Mouse (Mus musculus) G1E (cell line): ENCODE results near the gene Olfr718-ps1. TPM values are rescaled to one million over a fixed set of nuclear protein-coding genes. Genes with fewer than 3 reads are reported as not detected.

ENCODE experiments used
- ATAC-seq: 2 replicates; pipeline ENCODE4 v1.8.0; 2016; ENCODE audit warnings: mild to moderate bottlenecking; ENCODE audit not compliant: insufficient number of reproducible peaks, poor library complexity, low FRiP score, severe bottlenecking; ENCODE audit errors: extremely low read depth
- DNase-seq: peaks from one replicate; pipeline ENCODE4 v3.0.0; 2012; ENCODE audit warnings: low spot score
- H3K27me3 ChIP-seq: 2 replicates; pipeline ENCODE4 v1.6.1; 2012; ENCODE audit warnings: mild to moderate bottlenecking, low read length, inconsistent platforms; ENCODE audit not compliant: insufficient read depth
- H3K36me3 ChIP-seq: replicated peaks from 2 replicates; pipeline ENCODE3; 2012; ENCODE audit warnings: mild to moderate bottlenecking, inconsistent platforms
- H3K4me1 ChIP-seq: 2 replicates; pipeline ENCODE4 v1.6.1; 2012; ENCODE audit warnings: low read depth, low read length, inconsistent platforms, mixed read lengths; ENCODE audit not compliant: insufficient read depth
- H3K4me3 ChIP-seq: 2 replicates; pipeline ENCODE4 v1.5.1; 2012; ENCODE audit warnings: low read depth, mild to moderate bottlenecking, inconsistent platforms, low read length, moderate library complexity, mixed read lengths
- H3K9me3 ChIP-seq: replicated peaks from 2 replicates; pipeline ENCODE4 v1.6.1; 2012; ENCODE audit warnings: inconsistent platforms
- CTCF ChIP-seq: IDR thresholded peaks from 2 replicates; pipeline ENCODE4 v1.5.1; 2012; ENCODE audit warnings: low read depth, low read length, inconsistent platforms, mixed read lengths
- GATA1 ChIP-seq: IDR thresholded peaks from 2 replicates; pipeline ENCODE4 v1.6.1; 2012; ENCODE audit warnings: borderline replicate concordance, low read length, inconsistent platforms, mixed read lengths
- GATA2 ChIP-seq: IDR thresholded peaks from 2 replicates; pipeline ENCODE4 v1.6.1; 2012; ENCODE audit warnings: low read depth, low read length, inconsistent platforms, borderline replicate concordance
- POLR2AphosphoS5 ChIP-seq: IDR thresholded peaks from 2 replicates; pipeline ENCODE4 v1.6.1; 2012; ENCODE audit warnings: low read depth, low read length, inconsistent platforms; ENCODE audit not compliant: insufficient replicate concordance
- TAL1 ChIP-seq: conservative IDR thresholded peaks from 2 replicates; pipeline ENCODE4 v1.6.1; 2012; ENCODE audit warnings: low read depth, low read length, inconsistent platforms, mixed read lengths
- polyA plus RNA-seq: library from polyadenylated mRNA; stranded (reverse); fragments of >175 nt; gene quantifications from 2 replicates; pipeline ENCODE4 v1.2.3, GENCODE M21; 2012
- total RNA-seq, 2 experiments: library from RNA; stranded (forward) in 1 of 2; stranded (reverse) in 1 of 2; fragments of 200-1000 nt in 1 of 2; fragments of >200 nt in 1 of 2; fragmentation: Nextera tagmentation in 1 of 2; gene quantifications; 2 replicates each; pipeline ENCODE4 v1.2.3; 2014 to 2017

Olfr718-ps1 gene
- total and polyA plus RNA-seq, 3 experiments, result 0.16 to 0.23 TPM; not detected in 1

- H3K9me3 ChIP-seq, result peaks cover 17% of the 10 kb centered on the region
- peaks cover 24% of the 10 kb centered on the region for H3K4me1 ChIP-seq
- H3K27me3 ChIP-seq, result peaks cover 3% of the 10 kb centered on the region; the same call in 1 of the 2 replicates
- peaks cover 49% of the 10 kb centered on the region for H3K36me3 ChIP-seq
- peak overlapping the region; percentile 29; the same call in 1 of the 2 replicates for H3K4me3 ChIP-seq
- TF ChIP-seq TAL1 (no peak), POLR2AphosphoS5 (no peak), CTCF (peak; percentile 39)
- ATAC-seq (no peak), DNase-seq (peak; percentile 48)
Observed at GRCm38 (mm10) chr5:143179179-143179578, 31.8 kb upstream of the Olfr718-ps1 start.

- no peak overlapping the region for H3K4me3 ChIP-seq
- peaks cover 29% of the 10 kb centered on the region for H3K9me3 ChIP-seq
- no peaks in the 10 kb centered on the region for H3K27me3 ChIP-seq
- H3K36me3 ChIP-seq, result peaks cover 64% of the 10 kb centered on the region
- DNase-seq, result no peak
- no peak for ATAC-seq
- no peak for TF ChIP-seq CTCF
- peaks cover 24% of the 10 kb centered on the region for H3K4me1 ChIP-seq
Observed at GRCm38 (mm10) chr5:143177541-143178200, 30.3 kb upstream of the Olfr718-ps1 start.

GRCm38 (mm10) chr5:143175970-143176369 lies 28.6 kb upstream of the Olfr718-ps1 start:
- peaks cover 22% of the 10 kb centered on the region for H3K4me1 ChIP-seq
- DNase-seq (no peak), ATAC-seq (no peak)
- peaks cover 77% of the 10 kb centered on the region for H3K36me3 ChIP-seq
- peaks cover 29% of the 10 kb centered on the region for H3K9me3 ChIP-seq
- H3K4me3 ChIP-seq, result no peak overlapping the region
- TF ChIP-seq TAL1 (no peak), POLR2AphosphoS5 (no peak), CTCF (no peak)
- H3K27me3 ChIP-seq, result no peaks in the 10 kb centered on the region

GRCm38 (mm10) chr5:143165508-143166070 lies 18.2 kb upstream of the Olfr718-ps1 start:
- DNase-seq, result no peak
- TF ChIP-seq CTCF (no peak), TAL1 (no peak), POLR2AphosphoS5 (no peak), GATA2 (no peak), GATA1 (no peak)
- no peaks in the 10 kb centered on the region for H3K36me3 ChIP-seq

GRCm38 (mm10) chr5:143155534-143155933 lies 8.2 kb upstream of the Olfr718-ps1 start:
- ATAC-seq (no peak), DNase-seq (no peak)
- TF ChIP-seq GATA2 (no peak), POLR2AphosphoS5 (no peak), GATA1 (no peak), CTCF (no peak), TAL1 (no peak)
- peaks cover 10% of the 10 kb centered on the region for H3K4me1 ChIP-seq
- peaks cover 18% of the 10 kb centered on the region for H3K9me3 ChIP-seq
- no peak overlapping the region for H3K4me3 ChIP-seq
- peaks cover 23% of the 10 kb centered on the region for H3K27me3 ChIP-seq
- H3K36me3 ChIP-seq, result no peaks in the 10 kb centered on the region

More at GRCm38 (mm10) chr5:143165508-143166070, 18.2 kb upstream of the Olfr718-ps1 start:
- H3K4me3 ChIP-seq, result peak overlapping the region; percentile 49; the same call in 1 of the 2 replicates
- no peaks in the 10 kb centered on the region for H3K27me3 ChIP-seq
- ATAC-seq, result no peak
- no peaks in the 10 kb centered on the region for H3K9me3 ChIP-seq
- peaks cover 14% of the 10 kb centered on the region for H3K4me1 ChIP-seq

GRCm38 (mm10) chr5:143153756-143154155 lies 6.4 kb upstream of the Olfr718-ps1 start:
- ATAC-seq, result no peak
- H3K36me3 ChIP-seq, result no peaks in the 10 kb centered on the region
- DNase-seq, result no peak
- no peak for TF ChIP-seq CTCF
- TF ChIP-seq GATA1, result no peak
- TF ChIP-seq GATA2, result no peak
- no peak for TF ChIP-seq POLR2AphosphoS5
- TF ChIP-seq TAL1, result no peak
- H3K9me3 ChIP-seq, result peaks cover 27% of the 10 kb centered on the region
- no peak overlapping the region for H3K4me3 ChIP-seq
- H3K27me3 ChIP-seq, result peaks cover 16% of the 10 kb centered on the region
- peaks cover 10% of the 10 kb centered on the region for H3K4me1 ChIP-seq

- peaks cover 24% of the 10 kb centered on the region for H3K9me3 ChIP-seq
- H3K27me3 ChIP-seq, result peaks cover 32% of the 10 kb centered on the region
- no peak for TF ChIP-seq CTCF
- no peak for TF ChIP-seq POLR2AphosphoS5
- TF ChIP-seq GATA2, result no peak
- TF ChIP-seq GATA1, result no peak
- no peak for TF ChIP-seq TAL1
- no peaks in the 10 kb centered on the region for H3K4me1 ChIP-seq
- H3K36me3 ChIP-seq, result no peaks in the 10 kb centered on the region
- no peak for ATAC-seq
- no peak overlapping the region for H3K4me3 ChIP-seq
- DNase-seq, result no peak
Observed at GRCm38 (mm10) chr5:143150044-143150443, 2.7 kb upstream of the Olfr718-ps1 start.
